Mouse (Mus musculus) C3H10T1/2 (cell line): ENCODE results near the gene Ppp1r14d. TPM values are rescaled to one million over a fixed set of nuclear protein-coding genes. Genes with fewer than 3 reads are reported as not detected.

Experiments used
- polyA plus RNA-seq, 2 experiments: library from polyadenylated mRNA; unstranded; fragments of >200 nt; fragmentation: generic; extraction: Trizol; gene quantifications; one replicate each; pipeline ENCODE4 v1.2.1; 2012; ENCODE audit warnings: missing spikeins in 2 of 2

The Ppp1r14d gene
- not detected for polyA plus RNA-seq

DNA sequence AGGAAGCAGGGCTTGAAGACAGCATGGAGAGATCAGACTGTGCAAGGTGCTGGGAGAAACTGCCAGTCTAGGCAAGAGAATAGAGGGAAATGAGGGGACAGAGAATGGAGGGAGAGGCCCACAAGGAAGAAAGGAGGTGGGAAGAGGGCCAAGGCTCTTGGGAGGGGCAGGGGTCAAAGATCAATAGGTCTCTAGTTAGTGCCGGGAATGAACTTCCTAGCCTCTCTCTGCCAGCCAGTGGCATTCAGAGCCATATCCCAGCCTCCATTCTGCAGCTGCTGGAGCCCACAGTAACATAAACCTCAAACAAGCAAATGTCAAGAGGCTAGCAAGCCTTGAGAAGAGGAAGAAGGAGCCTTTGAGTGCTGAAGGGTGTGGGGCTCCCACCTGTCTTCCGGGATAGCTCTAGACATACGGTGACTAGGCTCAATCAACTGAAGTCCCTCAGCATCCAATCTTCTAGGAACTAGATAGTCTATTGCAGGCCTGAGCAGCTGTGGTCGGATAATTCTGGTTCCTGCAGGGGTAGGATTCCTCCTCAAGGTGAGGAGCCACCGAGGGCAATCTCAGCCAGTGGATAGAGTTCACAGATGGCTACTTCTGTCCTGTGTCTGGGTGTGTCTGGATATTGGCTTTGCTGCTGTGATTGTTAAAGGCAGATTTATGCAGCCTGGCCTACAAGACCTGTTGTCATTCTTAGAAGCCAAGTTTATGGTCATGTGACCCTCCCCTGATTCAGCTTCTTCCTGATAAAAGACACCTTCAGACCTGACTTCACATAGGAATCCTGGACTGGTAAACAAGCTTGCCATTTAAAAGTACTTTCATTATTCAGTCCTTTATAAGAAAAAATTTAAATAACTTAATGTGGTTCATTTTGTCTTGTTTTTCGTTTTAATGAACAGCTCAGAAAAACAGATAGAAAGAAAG lies at the start of gene Ppp1r14d:
Gene Ppp1r14d, minus strand, starts transcription at position 132 of the 930 bp plus-strand sequence.

DNA sequence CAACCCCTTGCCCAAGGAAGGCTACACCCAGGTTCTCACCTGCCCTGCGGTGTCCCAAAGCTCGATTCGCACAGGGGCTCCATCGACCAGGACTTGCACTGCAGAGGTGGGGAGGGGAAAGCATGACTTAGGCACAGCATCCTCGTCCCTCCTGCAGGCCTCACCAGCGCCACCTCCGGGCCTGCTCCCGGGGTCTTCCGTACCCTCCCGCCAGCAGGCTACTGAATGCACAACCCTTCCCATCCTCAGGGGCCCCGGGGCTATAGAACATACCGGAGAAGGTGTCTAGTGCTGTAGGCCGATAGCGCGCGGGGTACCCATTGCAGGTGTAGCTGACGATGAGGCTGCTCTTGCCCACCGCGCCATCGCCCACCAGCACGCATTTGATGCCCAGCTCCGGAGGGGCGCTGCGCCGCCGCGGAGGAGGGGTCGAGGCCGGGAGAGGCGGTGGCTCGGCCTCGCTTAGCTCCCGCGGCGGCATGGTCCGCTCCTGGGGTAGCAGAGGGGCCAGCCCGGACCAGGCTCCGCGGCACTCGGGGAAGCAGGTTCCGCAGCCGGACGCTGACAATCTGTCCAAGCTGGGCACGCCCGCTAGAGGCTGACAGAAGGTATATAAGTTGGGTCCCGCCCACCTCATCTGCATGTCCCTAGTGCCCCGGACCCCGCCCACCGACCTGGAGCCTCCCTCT lies 41.1 kb upstream of the Ppp1r14d start, which contains the start of gene Rhov:
Gene Rhov, minus strand, starts transcription at position 630 of the 689 bp plus-strand sequence.

DNA sequence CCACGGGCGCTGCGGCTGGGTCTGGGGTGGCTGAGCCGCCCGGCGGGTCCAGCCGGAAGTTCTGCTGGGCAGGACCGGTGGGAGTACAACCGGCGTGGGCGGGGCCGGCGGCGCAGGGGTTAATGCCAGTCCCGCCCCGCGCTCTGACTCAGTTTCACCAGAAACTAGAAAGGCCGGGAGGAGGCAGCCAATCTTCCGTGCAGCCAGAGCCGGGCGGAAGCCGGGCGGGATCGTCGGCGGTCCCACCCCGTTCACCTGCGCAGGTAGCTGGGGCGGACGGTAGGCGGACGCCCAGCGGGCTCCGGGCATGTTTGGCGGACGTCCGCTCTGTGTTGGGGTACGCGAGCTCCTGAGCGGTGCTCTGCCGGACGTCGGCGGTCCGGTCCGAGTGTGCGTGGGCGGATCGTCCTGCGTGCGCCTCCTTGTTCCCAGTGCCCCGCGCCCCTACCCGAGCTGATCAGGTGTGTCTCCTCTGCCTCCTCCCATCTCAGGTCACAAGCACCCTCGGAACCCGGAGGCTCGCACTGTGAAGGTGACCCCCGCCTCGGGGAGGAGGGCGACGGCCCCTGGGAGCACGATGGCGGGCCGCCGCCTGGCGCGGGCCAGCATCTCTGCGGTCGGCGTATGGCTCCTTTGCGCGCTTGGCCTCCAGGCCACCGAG lies 7.6 kb upstream of the Ppp1r14d start, which contains the start of gene Spint1:
Gene Spint1, plus strand, starts transcription at position 153 of the 661 bp plus-strand sequence.

DNA sequence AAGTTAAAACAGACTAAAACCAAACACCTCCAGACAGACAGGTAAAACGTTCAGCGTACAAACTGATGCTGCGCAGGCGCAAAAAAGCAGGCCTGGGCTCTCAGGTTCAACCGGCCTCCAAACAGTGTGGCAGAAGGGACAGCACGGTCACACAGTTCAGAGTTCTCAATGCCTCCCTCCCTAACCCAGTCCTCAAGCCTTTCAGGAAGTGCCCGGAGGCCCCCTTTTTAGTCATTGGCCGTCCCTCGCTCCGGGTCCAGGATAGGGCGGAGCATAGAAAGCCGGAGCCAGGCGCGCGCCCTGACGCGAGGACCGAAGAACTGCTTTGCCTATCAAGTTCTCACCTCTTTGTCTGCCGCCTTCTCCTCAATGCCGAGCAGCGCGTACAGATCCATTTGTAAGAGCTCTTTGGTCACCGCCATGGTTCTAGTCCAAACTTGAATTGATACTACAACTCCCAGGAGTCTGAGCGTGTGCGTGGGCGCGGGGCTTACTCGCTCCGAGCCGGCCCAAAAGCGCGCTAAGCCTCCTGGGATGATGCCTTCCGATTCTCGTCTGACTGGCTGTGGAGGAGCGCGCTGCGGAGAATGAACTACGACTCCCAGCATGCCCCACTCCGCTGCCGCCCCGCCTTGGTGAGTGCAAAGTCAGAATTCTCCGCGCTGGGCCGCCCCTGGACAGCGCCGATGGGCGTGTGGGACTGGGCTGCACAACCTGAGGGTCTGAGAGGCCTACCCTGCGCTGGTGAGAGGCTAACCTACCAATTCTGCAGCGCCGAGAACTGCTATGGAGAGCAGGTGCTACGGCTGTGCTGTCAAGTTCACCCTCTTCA lies 21.1 kb downstream of the Ppp1r14d start, which contains the start of the genes Zfyve19 and Dnajc17:
Gene Zfyve19, plus strand, starts transcription at position 274 of the 832 bp plus-strand sequence.
Gene Dnajc17, minus strand, starts transcription at position 452 of the 832 bp plus-strand sequence.

DNA sequence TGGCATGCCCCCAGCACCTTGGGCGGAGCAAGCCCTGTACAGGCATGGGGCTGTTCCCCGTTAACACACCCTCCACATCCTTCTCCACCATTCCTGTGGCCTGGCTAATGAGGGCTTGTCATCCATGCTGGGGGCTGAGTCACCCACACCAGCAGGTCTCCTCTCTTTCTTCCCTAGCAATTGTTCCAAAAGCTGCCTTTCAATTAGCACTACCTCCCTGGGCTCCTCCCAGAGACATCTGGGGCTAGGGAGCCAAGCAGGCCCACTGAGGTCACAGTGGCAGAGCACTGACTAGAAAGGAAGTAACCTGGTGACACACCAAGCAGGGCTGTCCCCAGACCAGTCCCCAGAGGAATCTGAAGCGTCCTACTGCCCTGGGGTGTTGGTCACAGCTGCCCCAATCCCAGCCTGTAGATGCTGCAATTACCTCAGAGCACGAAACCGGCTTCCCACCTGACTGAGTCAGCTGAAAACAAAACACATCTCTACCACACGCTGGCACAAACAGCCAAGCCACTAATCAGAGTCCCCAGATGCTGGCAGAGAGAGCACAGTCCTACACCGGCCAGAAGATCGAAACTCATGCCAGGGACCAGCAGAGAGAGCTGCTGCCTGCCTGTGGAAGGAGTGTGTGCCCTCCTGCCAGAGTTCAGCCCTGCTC lies 55.6 kb downstream of the Ppp1r14d start, which contains the start of gene Gm14137:
Gene Gm14137, plus strand, starts transcription at position 519 of the 661 bp plus-strand sequence.

Other genes starting within 250 kb of the Ppp1r14d start
- gene Ccdc32, start 200.5 kb downstream of the Ppp1r14d start, polyA plus RNA-seq = 10 to 100 TPM in 1 of 2 experiments, 1 to 10 TPM in 1; 4.8 to 15.3 TPM
- gene Rpusd2, start 195.1 kb downstream of the Ppp1r14d start, polyA plus RNA-seq = 1 to 10 TPM; 1.1 to 1.2 TPM
- under 1 TPM; 0.08 to 0.97 TPM for gene Knl1, start 182.8 kb downstream of the Ppp1r14d start, polyA plus RNA-seq
- 10 to 100 TPM in 1 of 2 experiments, 1 to 10 TPM in 1; 7.9 to 11.4 TPM for gene Rad51, start 117.1 kb downstream of the Ppp1r14d start, polyA plus RNA-seq
- gene Rmdn3, start 72.9 kb downstream of the Ppp1r14d start, polyA plus RNA-seq = 10 to 100 TPM in 1 of 2 experiments, 1 to 10 TPM in 1; 3.1 to 12.0 TPM
- gene Gchfr, start 62.1 kb downstream of the Ppp1r14d start, polyA plus RNA-seq = 100 to 1,000 TPM; 127 to 204 TPM
- 1 to 10 TPM in 1 of 2 experiments, under 1 TPM in 1; 0.97 to 2.2 TPM for gene Gm14137, start 55.4 kb downstream of the Ppp1r14d start, polyA plus RNA-seq
- 10 to 100 TPM; 26.7 to 32.6 TPM for gene Zfyve19, start 21.3 kb downstream of the Ppp1r14d start, polyA plus RNA-seq
- gene Dnajc17, start 21.1 kb downstream of the Ppp1r14d start, polyA plus RNA-seq = 10 to 100 TPM in 1 of 2 experiments, 1 to 10 TPM in 1; 10.0 to 10.2 TPM
- under 1 TPM; 0.01 to 0.38 TPM for gene Spint1, start 7.5 kb upstream of the Ppp1r14d start, polyA plus RNA-seq
- 1 to 10 TPM in 1 of 2 experiments, under 1 TPM in 1; 0.63 to 5.3 TPM for gene Rhov, start 41.4 kb upstream of the Ppp1r14d start, polyA plus RNA-seq
- gene Vps18, start 58.8 kb upstream of the Ppp1r14d start, polyA plus RNA-seq = 10 to 100 TPM; 10.5 to 23.7 TPM
- not detected for gene Dll4, start 95.9 kb upstream of the Ppp1r14d start, polyA plus RNA-seq
- 1 to 10 TPM; 4.9 to 10.0 TPM for gene Chac1, start 121.3 kb upstream of the Ppp1r14d start, polyA plus RNA-seq
- 1 to 10 TPM in 1 of 2 experiments, under 1 TPM in 1; 0.41 to 4.5 TPM for gene Ino80, start 247.8 kb upstream of the Ppp1r14d start, polyA plus RNA-seq